Mouse (Mus musculus): Measurements from ENCODE around the gene Tagap. TPM values are rescaled to one million over a fixed set of nuclear protein-coding genes. Genes with fewer than 3 reads are reported as not detected.
"Not testable (repeated sequence)": the region's sequence is repeated elsewhere in the genome, so short reads cannot be mapped to it uniquely, and the experiment has no call there.

The Tagap gene
- polyA plus RNA-seq, 1 experiment: 1.0 TPM

DNA sequence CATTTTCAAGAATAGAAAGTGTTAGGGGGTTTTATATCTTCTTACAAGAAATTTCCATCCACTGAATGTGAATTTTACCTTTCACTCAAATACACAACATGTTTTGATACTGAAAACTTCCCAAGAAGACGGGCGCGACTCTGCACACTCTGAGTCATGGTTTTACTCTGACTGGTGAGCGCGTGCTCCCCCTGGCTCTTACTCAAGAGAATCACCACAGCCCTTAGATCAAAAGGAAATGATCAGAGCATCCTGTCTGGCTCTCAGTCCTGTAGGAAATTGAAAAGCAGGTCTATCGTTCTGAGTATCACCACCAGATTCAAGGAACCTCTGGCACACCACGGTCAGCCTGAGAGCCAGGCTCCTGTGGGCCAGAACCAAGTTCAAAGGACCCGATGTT, 13.8 kb downstream of the Tagap start:
- TF ChIP-seq CEBPB (IDR thresholded peaks at IDR 0.05; ENCODE audit: insufficient read depth, poor library complexity, severe bottlenecking) (no peak), TCF3 (IDR thresholded peaks at IDR 0.05; ENCODE audit: insufficient read length, low read depth) (no peak), TCF12 (IDR thresholded peaks at IDR 0.05; ENCODE audit: insufficient read depth, poor library complexity, severe bottlenecking) (no peak), MYOG (IDR thresholded peaks at IDR 0.05; ENCODE audit: control insufficient read depth in 1 of 3, insufficient read depth in 1 of 3, insufficient read length in 2 of 3, low read depth in 2 of 3) (no peak), MAX (IDR thresholded peaks at IDR 0.05; ENCODE audit: low read depth) (no peak), E2F4 (IDR thresholded peaks at IDR 0.05; ENCODE audit: insufficient read depth) (no peak), SRF (IDR thresholded peaks at IDR 0.05; ENCODE audit: control insufficient read depth, insufficient read length, low read depth) (no peak), USF1 (IDR thresholded peaks at IDR 0.05; ENCODE audit: low read depth) (no peak), POLR2A (IDR thresholded peaks at IDR 0.05; ENCODE audit: insufficient read length, low read depth) (no peak), POLR2AphosphoS2 (IDR thresholded peaks at IDR 0.05; ENCODE audit: insufficient read length, low read depth) (no peak), REST (IDR thresholded peaks at IDR 0.05; ENCODE audit: insufficient read depth, insufficient read length) (no peak), MYOD1 (IDR thresholded peaks at IDR 0.05; ENCODE audit: control insufficient read depth in 1 of 3, insufficient read length in 2 of 3, low read depth in 2 of 3) (no peak)
- Histone ChIP-seq H3K4me2 (ENCODE audit: low read depth) (peak overlapping the region; percentile 53), H3K27me3 (ENCODE audit: control insufficient read depth, insufficient read depth, insufficient read length) (no peaks in the 10 kb centered on the region), H3K4me3 (no peak overlapping the region), H3K36me3 (ENCODE audit: control insufficient read depth, insufficient read depth) (no peaks in the 10 kb centered on the region), H3K79me2 (ENCODE audit: control insufficient read depth, insufficient read depth) (no peaks in the 10 kb centered on the region), H3ac (ENCODE audit: control insufficient read depth, insufficient read length) (no peak overlapping the region)

DNA sequence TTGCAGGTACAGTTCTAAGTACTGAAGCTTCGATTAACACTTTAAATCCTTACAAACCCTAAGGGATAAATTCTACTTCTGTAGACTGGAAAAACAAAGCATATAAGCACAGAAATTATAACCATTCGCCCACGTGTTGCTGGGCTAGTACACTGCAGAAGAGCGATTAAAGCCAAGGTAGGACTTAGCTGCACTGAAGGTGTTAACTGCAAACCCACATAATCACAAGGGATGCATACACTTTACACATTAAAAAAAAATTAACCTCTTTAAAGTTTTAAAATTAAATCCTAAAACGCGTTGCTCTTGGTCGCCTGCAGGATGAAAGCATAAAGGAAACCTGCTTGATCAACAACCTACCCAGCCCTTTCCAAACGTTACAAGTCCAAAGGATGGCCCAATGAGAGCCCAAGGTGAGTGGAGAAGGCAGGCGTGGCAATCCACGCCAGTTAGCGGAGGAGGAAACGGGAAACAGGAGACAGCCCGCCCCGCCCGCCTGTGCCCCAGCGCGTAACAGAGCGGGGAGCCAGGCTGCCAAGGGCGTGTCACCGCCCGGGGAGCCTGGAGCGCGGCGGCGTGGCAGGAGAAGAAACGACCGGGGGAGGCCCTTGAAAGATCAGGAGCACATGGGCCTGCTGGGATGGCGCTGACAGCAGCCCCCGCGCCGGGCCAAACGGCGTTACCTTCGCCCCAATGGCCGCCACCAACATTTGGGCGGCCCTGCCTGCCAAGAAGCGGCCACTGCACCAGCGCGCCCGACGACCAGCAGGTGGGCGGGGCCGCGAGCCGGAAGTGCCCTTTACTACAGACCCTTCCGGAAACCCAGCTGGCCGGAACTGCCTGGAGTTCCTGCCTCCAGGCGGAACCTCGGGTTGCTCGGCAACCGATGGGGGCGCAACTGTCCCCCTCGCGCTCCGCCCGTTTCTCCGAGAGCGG, 19.6 kb downstream of the Tagap start, which contains the start of gene Rsph3a:
Gene Rsph3a, plus strand, starts transcription at position 498 of the 936 bp plus-strand sequence.
- H3K4me3 ChIP-seq: peak within 1 kb of the TSS; percentile 44
- not testable (repeated sequence) for H3K79me2 ChIP-seq (ENCODE audit: control insufficient read depth, insufficient read depth); H3K27me3 ChIP-seq (ENCODE audit: control insufficient read depth, insufficient read depth, insufficient read length); H3K36me3 ChIP-seq (ENCODE audit: control insufficient read depth, insufficient read depth)
- peak within 1 kb of the TSS; percentile 84 for H3ac ChIP-seq (ENCODE audit: control insufficient read depth, insufficient read length)
- TF ChIP-seq POLR2A (IDR thresholded peaks at IDR 0.05; ENCODE audit: insufficient read length, low read depth): peak; percentile 72
- TF ChIP-seq POLR2AphosphoS2 (IDR thresholded peaks at IDR 0.05; ENCODE audit: insufficient read length, low read depth): peak; percentile 72
- TF ChIP-seq MYOD1 (IDR thresholded peaks at IDR 0.05; ENCODE audit: control insufficient read depth in 1 of 3, insufficient read length in 2 of 3, low read depth in 2 of 3): peak in 2 of 3 experiments; percentile 15 to 28
- peak in 1 of 3 experiments; percentile 30 for TF ChIP-seq MYOG (IDR thresholded peaks at IDR 0.05; ENCODE audit: control insufficient read depth in 1 of 3, insufficient read depth in 1 of 3, insufficient read length in 2 of 3, low read depth in 2 of 3)
- H3K4me2 ChIP-seq (ENCODE audit: low read depth): peak within 1 kb of the TSS; percentile 90

DNA sequence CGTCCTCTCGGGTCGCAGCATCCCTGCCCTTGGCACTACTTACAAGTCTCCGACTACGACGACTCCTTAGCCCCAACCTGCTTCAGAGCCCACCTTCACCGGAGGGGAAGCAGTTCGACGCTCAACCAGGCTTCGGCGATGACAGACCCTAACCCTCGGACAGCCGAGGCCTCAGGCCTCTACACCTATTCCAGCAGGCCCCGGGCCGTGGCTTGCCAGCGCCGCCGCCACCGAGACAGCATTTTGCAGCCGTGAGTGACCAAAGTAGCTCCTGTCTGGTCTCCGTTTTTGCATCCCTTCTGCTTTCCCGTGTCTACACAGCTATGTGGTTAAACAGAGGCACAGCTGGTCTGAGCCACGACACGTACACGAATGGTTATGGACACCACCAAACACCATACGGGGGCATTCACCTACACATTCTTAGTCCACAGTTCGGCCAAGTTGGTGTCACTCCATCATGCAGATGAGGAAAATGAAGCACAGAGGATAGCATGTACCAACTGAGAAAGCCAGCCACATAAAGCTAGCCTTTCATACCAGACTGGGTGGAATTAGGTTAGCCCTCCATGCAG, 20.3 kb downstream of the Tagap start:
- H3K36me3 ChIP-seq (ENCODE audit: control insufficient read depth, insufficient read depth); H3K79me2 ChIP-seq (ENCODE audit: control insufficient read depth, insufficient read depth); H3K27me3 ChIP-seq (ENCODE audit: control insufficient read depth, insufficient read depth, insufficient read length): not testable (repeated sequence)
- H3K4me2 ChIP-seq (ENCODE audit: low read depth): peak overlapping the region; percentile 62
- peak overlapping the region; percentile 84 for H3ac ChIP-seq (ENCODE audit: control insufficient read depth, insufficient read length)
- peak overlapping the region; percentile 44 for H3K4me3 ChIP-seq

- not testable (repeated sequence) for H3K27me3 ChIP-seq (ENCODE audit: control insufficient read depth, insufficient read depth, insufficient read length); H3ac ChIP-seq (ENCODE audit: control insufficient read depth, insufficient read length); H3K36me3 ChIP-seq (ENCODE audit: control insufficient read depth, insufficient read depth); H3K4me2 ChIP-seq (ENCODE audit: low read depth); H3K79me2 ChIP-seq (ENCODE audit: control insufficient read depth, insufficient read depth); H3K4me3 ChIP-seq
Observed at GRCm38 (mm10) chr17:7951333-7951732, 25.5 kb downstream of the Tagap start.

- not testable (repeated sequence) for H3K4me2 ChIP-seq (ENCODE audit: low read depth); H3K79me2 ChIP-seq (ENCODE audit: control insufficient read depth, insufficient read depth); H3K36me3 ChIP-seq (ENCODE audit: control insufficient read depth, insufficient read depth); H3ac ChIP-seq (ENCODE audit: control insufficient read depth, insufficient read length); H3K27me3 ChIP-seq (ENCODE audit: control insufficient read depth, insufficient read depth, insufficient read length); H3K4me3 ChIP-seq
Observed at GRCm38 (mm10) chr17:7957242-7957641, 31.4 kb downstream of the Tagap start.

DNA sequence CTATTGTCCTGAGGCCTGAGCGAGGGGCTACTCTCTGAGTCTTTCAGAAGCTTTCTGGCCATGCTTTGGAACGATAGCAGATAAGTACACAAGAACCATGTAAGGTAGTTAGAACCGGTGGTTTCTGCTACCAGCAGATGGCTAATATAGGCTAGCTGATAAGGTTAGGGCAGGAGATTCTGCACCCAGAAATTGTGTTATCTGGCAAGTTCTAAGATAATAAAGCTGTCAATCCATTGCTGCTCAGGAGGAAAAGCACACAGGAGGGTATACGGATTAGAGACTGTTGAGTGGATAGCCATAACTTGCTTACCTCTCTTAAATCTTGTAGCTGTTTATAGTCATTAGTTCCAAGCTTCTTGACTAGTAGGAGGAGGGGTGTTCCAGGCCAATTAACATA, 37.5 kb downstream of the Tagap start:
- H3K27me3 ChIP-seq (ENCODE audit: control insufficient read depth, insufficient read depth, insufficient read length); H3K4me2 ChIP-seq (ENCODE audit: low read depth); H3ac ChIP-seq (ENCODE audit: control insufficient read depth, insufficient read length); H3K4me3 ChIP-seq; H3K79me2 ChIP-seq (ENCODE audit: control insufficient read depth, insufficient read depth); H3K36me3 ChIP-seq (ENCODE audit: control insufficient read depth, insufficient read depth): not testable (repeated sequence)

GRCm38 (mm10) chr17:7964398-7964797, 38.6 kb downstream of the Tagap start:
- H3K27me3 ChIP-seq (ENCODE audit: control insufficient read depth, insufficient read depth, insufficient read length); H3K4me3 ChIP-seq; H3K79me2 ChIP-seq (ENCODE audit: control insufficient read depth, insufficient read depth); H3K4me2 ChIP-seq (ENCODE audit: low read depth); H3K36me3 ChIP-seq (ENCODE audit: control insufficient read depth, insufficient read depth); H3ac ChIP-seq (ENCODE audit: control insufficient read depth, insufficient read length): not testable (repeated sequence)

- not testable (repeated sequence) for H3K4me2 ChIP-seq (ENCODE audit: low read depth); H3K4me3 ChIP-seq; H3K36me3 ChIP-seq (ENCODE audit: control insufficient read depth, insufficient read depth); H3K79me2 ChIP-seq (ENCODE audit: control insufficient read depth, insufficient read depth); H3K27me3 ChIP-seq (ENCODE audit: control insufficient read depth, insufficient read depth, insufficient read length); H3ac ChIP-seq (ENCODE audit: control insufficient read depth, insufficient read length)
Observed at GRCm38 (mm10) chr17:7968490-7968889, 42.7 kb downstream of the Tagap start.

GRCm38 (mm10) chr17:7969782-7970181, 44.0 kb downstream of the Tagap start:
- not testable (repeated sequence) for H3K4me3 ChIP-seq; H3K79me2 ChIP-seq (ENCODE audit: control insufficient read depth, insufficient read depth); H3K4me2 ChIP-seq (ENCODE audit: low read depth); H3ac ChIP-seq (ENCODE audit: control insufficient read depth, insufficient read length); H3K27me3 ChIP-seq (ENCODE audit: control insufficient read depth, insufficient read depth, insufficient read length); H3K36me3 ChIP-seq (ENCODE audit: control insufficient read depth, insufficient read depth)

Measured in myocyte (in vitro differentiated cells).